In the genomic region with DNA sequence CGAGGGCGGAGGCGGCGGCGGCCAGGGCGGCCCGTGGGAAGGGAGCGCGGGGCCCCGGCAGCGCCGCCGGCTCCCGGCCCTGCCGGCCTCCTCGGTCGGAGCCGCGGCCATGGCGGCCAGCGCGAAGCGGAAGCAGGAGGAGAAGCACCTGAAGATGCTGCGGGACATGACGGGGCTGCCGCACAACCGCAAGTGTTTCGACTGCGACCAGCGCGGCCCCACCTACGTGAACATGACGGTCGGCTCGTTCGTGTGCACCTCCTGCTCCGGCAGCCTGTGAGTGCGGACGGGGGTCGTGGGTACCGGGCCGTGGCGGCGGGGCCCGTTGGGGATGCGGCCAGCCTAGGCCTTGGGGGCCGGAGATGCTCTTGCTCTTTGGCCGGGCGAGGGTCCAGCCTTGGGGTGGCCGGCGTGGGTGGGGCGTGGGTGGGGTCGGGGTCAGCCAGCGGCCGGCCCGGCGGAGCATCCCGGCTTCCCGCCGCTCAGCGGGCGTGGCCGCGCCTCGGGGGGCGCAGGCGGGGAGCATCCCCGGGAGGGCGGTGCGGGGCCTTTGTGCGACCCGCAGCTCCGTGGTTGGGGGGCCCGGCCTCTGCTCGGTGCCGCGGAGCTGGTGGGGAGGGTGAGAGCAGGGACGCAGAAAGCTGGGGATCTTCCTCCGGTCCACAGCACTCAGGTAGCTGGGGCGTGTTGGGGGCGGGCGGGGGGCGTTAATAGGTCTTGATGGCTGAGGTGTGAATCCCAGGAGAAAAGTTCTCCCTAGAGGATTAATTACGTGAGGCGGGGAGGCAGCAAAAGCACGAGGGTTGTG, we compare ENCODE assay signal across 8 mouse cellular contexts. TPM values are rescaled to one million over a fixed set of nuclear protein-coding genes. Genes with fewer than 3 reads are reported as not detected.
DNase-seq lines count a peak whose midpoint lies in the region; ATAC-seq and TF ChIP-seq lines count a peak whose summit lies in the region.

No protein-coding gene starts in this region.

- peaks cover 4% of the 10 kb centered on the region for H3K36me3 ChIP-seq in limb, embryonic 14.5 days (ENCODE audit: control insufficient read depth, insufficient read depth, low read length)
- H3K36me3 ChIP-seq in midbrain, embryonic 15.5 days (replicated peaks): no peaks in the 10 kb centered on the region

- H3K4me3 ChIP-seq in limb, embryonic 14.5 days (replicated peaks; ENCODE audit: low read length): peak overlapping the region; percentile 98
- peak overlapping the region; percentile 89 for H3K4me3 ChIP-seq in midbrain, embryonic 15.5 days

- intact Hi-C loops in gastrocnemius, postnatal 14 days (cut with DNase I; ENCODE audit: low total_unique reads): no loop called here

- no peak for DNase-seq in frontal cortex, postnatal 36 days (ENCODE audit: low spot score in 2 of 2)
- DNase-seq in urinary bladder, postnatal 14 days (ENCODE audit: low spot score): peak; percentile 24
- DNase-seq in urinary bladder, postnatal 10 days (ENCODE audit: low spot score): no peak
- DNase-seq in gastrocnemius, postnatal 14 days: peak; percentile 36
- no peak for DNase-seq in limb, embryonic 14.5 days (ENCODE audit: low spot score)
- DNase-seq in adrenal gland, postnatal 10 days: no peak

- ATAC-seq in frontal cortex, adult (ENCODE audit: low TSS enrichment): peak; percentile 65
- ATAC-seq in limb, embryonic 14.5 days (ENCODE audit: low FRiP score, low read depth): peak; percentile 83
- peak; percentile 88 for ATAC-seq in midbrain, embryonic 15.5 days (replicated peaks)

- H3K9ac ChIP-seq in limb, embryonic 14.5 days (ENCODE audit: low read depth, low read length, severe bottlenecking): peak overlapping the region; percentile 93
- peak overlapping the region; percentile 80 for H3K9ac ChIP-seq in midbrain, embryonic 15.5 days

- H3K27ac ChIP-seq in limb, embryonic 14.5 days (replicated peaks; ENCODE audit: low read depth, low read length): peak overlapping the region; percentile 80
- peak overlapping the region; percentile 91 for H3K27ac ChIP-seq in midbrain, embryonic 15.5 days

- WGBS in limb, embryonic 14.5 days: 3% methylated on average over 36 of the region's 86 CpGs
- under 1% methylated on average over 78 of the region's 86 CpGs for WGBS in midbrain, embryonic 15.5 days

- H3K9me3 ChIP-seq in limb, embryonic 14.5 days (ENCODE audit: control insufficient read depth, low read length): no peaks in the 10 kb centered on the region
- no peaks in the 10 kb centered on the region for H3K9me3 ChIP-seq in midbrain, embryonic 15.5 days

- peak overlapping the region; percentile 88 for H3K4me2 ChIP-seq in limb, embryonic 14.5 days (replicated peaks; ENCODE audit: low read depth, low read length, severe bottlenecking)
- H3K4me2 ChIP-seq in midbrain, embryonic 15.5 days: peak overlapping the region; percentile 84

- peaks cover 9% of the 10 kb centered on the region for H3K4me1 ChIP-seq in limb, embryonic 14.5 days (ENCODE audit: control insufficient read depth, insufficient read depth, low read length)
- H3K4me1 ChIP-seq in midbrain, embryonic 15.5 days: peaks cover 36% of the 10 kb centered on the region

- no peaks in the 10 kb centered on the region for H3K27me3 ChIP-seq in limb, embryonic 14.5 days (ENCODE audit: control insufficient read depth, insufficient read depth, low read length)
- H3K27me3 ChIP-seq in midbrain, embryonic 15.5 days (replicated peaks): no peaks in the 10 kb centered on the region

- no peak for TF ChIP-seq POLR2A in limb, embryonic 14.5 days (IDR thresholded peaks at IDR 0.05; ENCODE audit: borderline replicate concordance, extremely low read depth, insufficient read depth, insufficient read length)

RNA-seq across cellular contexts. Expression of gene Agfg1, which starts 0.5 kb away (rescaled TPM):
- 10 to 100 TPM; 21.5 to 25.3 TPM for total RNA-seq in gastrocnemius, postnatal 14 days (2021)
- polyA plus RNA-seq in limb, embryonic 14.5 days (2012; rRNA removed): 39.6 and 47.4 TPM in 2 replicates
- 36.9 and 41.8 TPM in 2 replicates for polyA plus RNA-seq in limb, embryonic 14.5 days (2014; fragmentation: Nextera tagmentation; extraction: Ambion mirVana)
- polyA plus RNA-seq in midbrain, embryonic 15.5 days (2015; fragmentation: Nextera tagmentation; extraction: Ambion mirVana): 25.2 and 28.3 TPM in 2 replicates
- total RNA-seq in adrenal gland, postnatal 10 days (2021): 10 to 100 TPM; 43.1 TPM

Comparison
In these comparisons a context has a peak if more than half of its experiments do, and no peak if none do; other contexts are left out.
1. DNase-seq: peak in urinary bladder, postnatal 14 days (single experiment) and gastrocnemius, postnatal 14 days (single experiment); none in frontal cortex, postnatal 36 days (0 of 2), urinary bladder, postnatal 10 days (single experiment), limb, embryonic 14.5 days (single experiment) and adrenal gland, postnatal 10 days (single experiment).
2. Peak in every context shown above with its lines, with median percentiles within 50 percentile points of each other: ATAC-seq.